Mouse (Mus musculus) heart, postnatal 0 days (tissue): ENCODE measurements around the gene Neurl2. TPM values are rescaled to one million over a fixed set of nuclear protein-coding genes. Genes with fewer than 3 reads are reported as not detected.

Source experiments
- ATAC-seq: fragments of 200-750 bp; cut with Nextera tagmentation; 2 replicates; pipeline ENCODE4 v1.8.0; 2017; ENCODE audit warnings: low read depth, moderate number of reproducible peaks, moderate library complexity; ENCODE audit not compliant: insufficient read depth
- DNase-seq: peaks from one replicate; pipeline ENCODE4 v3.0.0-alpha.2; 2016; ENCODE audit warnings: low spot score
- H3K27ac ChIP-seq: fragments of 300-500 bp; sonication (generic); 2 replicates; pipeline ENCODE4 v1.5.1; 2014; ENCODE audit warnings: low read depth, mild to moderate bottlenecking
- H3K27me3 ChIP-seq: fragments of 300-500 bp; sonication (generic); 2 replicates; pipeline ENCODE4 v1.6.1; 2014; ENCODE audit warnings: low read length, mixed read lengths; ENCODE audit not compliant: control insufficient read depth, insufficient read depth
- H3K36me3 ChIP-seq: fragments of 300-500 bp; sonication (generic); replicated peaks from 2 replicates; pipeline ENCODE4 v1.6.1; 2014; ENCODE audit warnings: low read length, mixed read lengths; ENCODE audit not compliant: control insufficient read depth, insufficient read depth
- H3K4me1 ChIP-seq: fragments of 300-500 bp; sonication (generic); 2 replicates; pipeline ENCODE4 v1.6.1; 2014; ENCODE audit warnings: antibody characterized with exemption; ENCODE audit not compliant: control insufficient read depth, insufficient read depth
- H3K4me2 ChIP-seq: fragments of 300-500 bp; sonication (generic); 2 replicates; pipeline ENCODE4 v1.6.1; 2014; ENCODE audit warnings: low read depth, mild to moderate bottlenecking, low read length, moderate library complexity
- H3K4me3 ChIP-seq: fragments of 300-500 bp; sonication (generic); 2 replicates; pipeline ENCODE4 v1.5.1; 2014; ENCODE audit warnings: low read depth, low read length
- H3K9ac ChIP-seq: fragments of 300-500 bp; sonication (generic); replicated peaks from 2 replicates; pipeline ENCODE4 v1.6.1; 2014; ENCODE audit warnings: low read depth, low read length, mixed read lengths
- H3K9me3 ChIP-seq: fragments of 300-500 bp; sonication (generic); replicated peaks from 2 replicates; pipeline ENCODE4 v1.6.1; 2016; ENCODE audit warnings: low read length; ENCODE audit not compliant: control insufficient read depth
- CTCF ChIP-seq: IDR thresholded peaks from 2 replicates; pipeline ENCODE4 v1.5.1; 2016; ENCODE audit warnings: antibody characterized with exemption, control low read depth, low read depth
- EP300 ChIP-seq: IDR thresholded peaks from 2 replicates; pipeline ENCODE4 v1.6.1; 2016; ENCODE audit warnings: antibody characterized with exemption, low read depth
- WGBS: fragments of 180-500 bp; shearing (Covaris S2); extraction: QIAGEN DNeasy Blood & Tissue Kit; methylation state at CpG from one replicate; pipeline ENCODE4 v1.1.7; 2014; 5-methylcytosine and 5-hydroxymethylcytosine counted together
- polyA plus RNA-seq: library from polyadenylated mRNA; unstranded; fragments of >200 nt; fragmentation: Nextera tagmentation; extraction: Ambion mirVana; gene quantifications from 2 replicates; pipeline ENCODE4 v1.2.1, GENCODE M21; 2015
- total RNA-seq: library from RNA; depleted of rRNA; stranded (reverse); fragments of >200 nt; gene quantifications from 2 replicates; pipeline ENCODE4 v1.2.3, GENCODE M21; 2014; ENCODE audit warnings: low replicate concordance

The Neurl2 gene
- total and polyA plus RNA-seq, 2 experiments from 2014 or later = 57.1 to 76.5 TPM

DNA sequence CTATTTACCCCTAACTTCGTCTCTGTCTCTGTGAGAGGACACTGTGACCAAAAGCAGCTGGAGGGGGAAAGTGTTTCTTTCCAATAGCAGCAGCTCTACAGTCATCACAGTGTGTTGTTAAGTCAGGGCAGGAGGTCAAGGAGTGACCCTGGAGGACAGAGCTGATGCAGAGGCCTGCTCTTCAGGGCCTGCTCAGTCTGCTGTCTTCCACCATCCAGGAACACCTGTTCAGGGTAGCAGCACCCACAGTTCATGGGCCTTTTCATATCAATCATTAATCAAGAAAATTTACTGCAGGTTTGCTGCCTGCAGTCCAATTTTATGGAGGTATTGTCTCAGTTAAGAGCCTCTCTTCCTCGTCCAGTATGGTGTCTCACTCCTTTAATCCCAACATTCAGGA, 19.7 kb downstream of the Neurl2 start:
- no peaks in the 10 kb centered on the region for H3K27me3 ChIP-seq
- H3K4me1 ChIP-seq = no peaks in the 10 kb centered on the region; the same call in 1 of the 2 replicates
- 64% methylated on average over 2 of the region's 2 CpGs for WGBS
- no peak overlapping the region for H3K27ac ChIP-seq
- no peak for DNase-seq
- no peak overlapping the region for H3K4me2 ChIP-seq
- no peak overlapping the region for H3K4me3 ChIP-seq
- no peak for ATAC-seq
- no peaks in the 10 kb centered on the region for H3K9me3 ChIP-seq
- no peak for TF ChIP-seq CTCF
- no peak for TF ChIP-seq EP300
- H3K36me3 ChIP-seq = 0 out of 2 replicates have a peak, but pooled peaks cover 5% of the 10 kb centered on the region
- no peak overlapping the region for H3K9ac ChIP-seq

DNA sequence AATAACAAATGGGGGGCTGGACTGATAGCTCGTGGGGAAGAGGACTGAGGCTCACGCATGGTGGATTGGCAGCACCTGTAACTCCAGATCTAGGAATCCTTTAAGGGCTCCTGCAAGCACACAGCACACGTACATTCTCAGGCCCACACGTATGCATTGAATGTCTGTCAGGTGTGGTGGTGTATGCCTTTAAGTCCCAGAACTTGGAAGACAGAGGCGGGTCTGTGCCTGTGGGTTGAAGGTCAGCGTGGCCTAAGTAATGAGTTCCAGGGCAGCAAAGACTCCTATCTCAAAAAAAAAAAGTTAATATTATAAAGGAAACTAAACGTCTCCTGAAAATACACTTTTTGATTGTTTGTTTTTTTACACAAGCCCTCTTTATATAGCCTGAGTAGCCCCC, 26.6 kb downstream of the Neurl2 start:
- TF ChIP-seq CTCF (no peak), EP300 (no peak)
- Histone ChIP-seq H3K4me1 (peaks cover 18% of the 10 kb centered on the region), H3K9ac (no peak overlapping the region), H3K36me3 (peaks cover 5% of the 10 kb centered on the region; the same call in 1 of the 2 replicates), H3K4me2 (no peak overlapping the region), H3K4me3 (no peak overlapping the region), H3K27me3 (no peaks in the 10 kb centered on the region), H3K9me3 (no peaks in the 10 kb centered on the region), H3K27ac (no peak overlapping the region)
- DNase-seq (no peak), ATAC-seq (no peak)
- 74% methylated on average over 7 of the region's 7 CpGs for WGBS

DNA sequence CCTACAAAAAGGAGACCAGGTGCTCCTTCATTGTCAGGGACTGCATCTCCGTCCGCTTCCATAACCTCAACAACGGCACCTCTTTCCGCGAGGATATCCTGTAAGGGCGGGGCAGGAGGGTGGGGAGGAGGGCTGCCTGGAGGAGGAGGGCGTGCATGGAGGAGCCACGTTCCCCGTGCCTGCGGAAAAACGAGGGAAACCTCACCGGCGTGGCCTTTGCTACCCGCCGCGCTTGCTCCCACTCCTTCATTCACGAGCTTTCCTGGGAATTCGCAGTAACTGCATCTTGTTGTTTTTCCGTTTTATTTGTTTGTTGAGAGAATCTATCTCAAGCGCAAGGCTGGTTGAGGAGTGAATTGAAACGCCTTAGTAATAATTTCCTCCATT, 27.9 kb downstream of the Neurl2 start:
- ATAC-seq = peak; percentile 39
- Histone ChIP-seq H3K27ac (peak overlapping the region; percentile 86), H3K9me3 (no peaks in the 10 kb centered on the region), H3K27me3 (no peaks in the 10 kb centered on the region), H3K4me2 (peak overlapping the region; percentile 78), H3K9ac (peak overlapping the region; percentile 61), H3K4me3 (peak overlapping the region; percentile 81), H3K36me3 (peaks cover 5% of the 10 kb centered on the region; the same call in 1 of the 2 replicates), H3K4me1 (peaks cover 18% of the 10 kb centered on the region)
- WGBS = 2% methylated on average over 21 of the region's 21 CpGs
- TF ChIP-seq CTCF = no peak
- no peak for TF ChIP-seq EP300
- DNase-seq = no peak

DNA sequence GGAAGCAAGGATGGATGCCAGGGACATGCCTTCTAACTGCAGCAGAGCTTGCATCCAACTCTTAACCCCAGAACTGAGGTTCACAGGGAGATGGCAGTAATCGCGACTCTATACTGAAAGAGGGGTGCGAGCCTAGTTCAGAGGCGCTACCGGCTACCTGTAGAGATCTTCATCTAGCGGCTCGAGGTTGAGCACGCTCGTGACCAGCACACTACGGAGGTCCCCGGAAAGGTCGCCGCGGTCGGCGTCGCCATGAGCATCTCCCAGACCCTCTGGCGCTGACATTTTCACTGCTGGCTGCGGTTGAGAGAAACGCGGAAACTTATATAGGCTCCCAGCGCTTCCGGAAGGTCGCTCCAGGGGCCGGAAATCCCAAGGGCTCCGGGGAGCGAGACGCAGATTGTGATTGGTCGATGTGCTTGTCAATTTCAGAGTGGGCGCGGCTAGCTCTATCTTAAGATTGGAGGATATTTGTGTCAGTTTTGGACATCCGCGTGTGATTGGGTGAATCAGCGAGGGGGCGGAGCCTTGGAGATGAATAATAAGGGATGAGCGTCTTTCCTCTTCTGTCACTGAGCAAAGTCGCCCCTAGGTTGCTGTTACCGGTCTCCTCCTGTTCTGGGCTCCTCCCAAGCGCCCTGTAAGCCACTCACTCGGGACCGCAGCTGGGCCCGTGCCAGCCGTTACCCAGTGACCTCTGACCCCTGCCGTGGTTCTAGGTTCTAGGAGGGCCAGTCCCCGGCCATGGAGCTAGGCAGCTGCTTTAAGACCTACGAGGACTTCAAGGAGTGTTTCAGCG, 28.5 kb downstream of the Neurl2 start, which contains the start of the genes Acot8 and Zswim3:
Acot8 (minus strand) TSS at position 350 of the 799 bp plus-strand sequence.
Zswim3 (plus strand) TSS at position 566 of the 799 bp plus-strand sequence.
- Histone ChIP-seq H3K27me3 (no peaks in the 10 kb centered on the region), H3K4me1 (peaks cover 18% of the 10 kb centered on the region), H3K4me3 (peak within 1 kb of the TSS; percentile 81), H3K9ac (peak within 1 kb of the TSS; percentile 82), H3K9me3 (no peaks in the 10 kb centered on the region), H3K27ac (peak within 1 kb of the TSS; percentile 86), H3K36me3 (peaks cover 7% of the 10 kb centered on the region), H3K4me2 (peak within 1 kb of the TSS; percentile 78)
- peak; percentile 83 for TF ChIP-seq EP300
- no peak for TF ChIP-seq CTCF
- ATAC-seq (peak; percentile 96), DNase-seq (peak; percentile 99)
- under 1% methylated on average over 47 of the region's 47 CpGs for WGBS

DNA sequence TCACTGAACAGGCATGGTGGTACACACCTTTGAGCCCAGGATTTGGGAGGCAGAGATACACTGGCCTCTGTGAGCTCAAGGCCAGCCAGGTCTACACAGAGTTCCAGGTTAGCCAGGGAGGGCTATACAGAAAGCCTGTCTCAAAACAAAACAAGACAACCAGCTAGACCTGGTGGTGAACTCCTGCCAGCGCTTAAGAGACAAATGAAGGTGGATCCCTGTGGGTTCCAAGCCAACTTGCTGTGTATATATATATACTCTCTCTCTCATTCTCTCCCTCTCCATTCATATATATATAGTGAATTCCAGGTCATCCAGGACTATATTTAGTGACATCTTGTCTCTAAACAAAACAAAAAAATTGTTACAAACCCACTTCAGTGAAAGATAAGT, 29.3 kb downstream of the Neurl2 start:
- 36% methylated on average over 1 of the region's 1 CpGs for WGBS
- no peak for ATAC-seq

More for the DNA sequence above, 29.3 kb downstream of the Neurl2 start:
- DNase-seq = no peak
- Histone ChIP-seq H3K4me2 (peak overlapping the region; percentile 67), H3K27ac (peak overlapping the region; percentile 85), H3K9me3 (no peaks in the 10 kb centered on the region), H3K4me3 (peak overlapping the region; percentile 81), H3K4me1 (peaks cover 18% of the 10 kb centered on the region), H3K36me3 (peaks cover 9% of the 10 kb centered on the region), H3K27me3 (no peaks in the 10 kb centered on the region), H3K9ac (peak overlapping the region; percentile 82)
- TF ChIP-seq EP300 (no peak), CTCF (no peak)
